Mouse (Mus musculus): ENCODE results near the gene Trafd1.

DNA sequence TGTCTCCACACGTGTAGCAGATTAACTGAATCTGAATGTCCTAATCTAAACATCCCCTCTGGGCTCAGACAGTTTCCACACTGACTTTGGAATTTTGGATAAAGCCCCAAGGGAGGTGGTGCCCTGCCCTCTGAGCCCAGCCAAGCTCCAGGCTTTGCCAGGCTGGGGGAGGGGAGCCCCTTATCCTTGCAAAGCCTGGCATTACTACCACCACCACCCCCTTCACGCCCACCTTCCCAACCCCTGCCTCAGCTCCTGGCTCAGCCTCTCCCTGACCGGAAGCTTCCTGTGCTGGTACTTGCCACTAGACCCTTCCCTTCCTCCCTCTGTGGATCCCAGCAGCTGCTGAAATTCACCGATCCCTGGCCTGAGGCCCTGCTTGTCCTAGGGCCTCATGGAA is 1.7 kb upstream of the Trafd1 start:
- TF ChIP-seq MAX (IDR thresholded peaks at IDR 0.05; ENCODE audit: low read depth) (no peak), POLR2A (IDR thresholded peaks at IDR 0.05; ENCODE audit: insufficient read length, low read depth) (no peak), E2F4 (IDR thresholded peaks at IDR 0.05; ENCODE audit: insufficient read depth) (no peak), SRF (IDR thresholded peaks at IDR 0.05; ENCODE audit: control insufficient read depth, insufficient read length, low read depth) (no peak), POLR2AphosphoS2 (IDR thresholded peaks at IDR 0.05; ENCODE audit: insufficient read length, low read depth) (no peak), MYOG (IDR thresholded peaks at IDR 0.05; ENCODE audit: control insufficient read depth in 1 of 3, insufficient read depth in 1 of 3, insufficient read length in 2 of 3, low read depth in 2 of 3) (no peak), USF1 (IDR thresholded peaks at IDR 0.05; ENCODE audit: low read depth) (no peak), TCF12 (IDR thresholded peaks at IDR 0.05; ENCODE audit: insufficient read depth, poor library complexity, severe bottlenecking) (no peak), REST (IDR thresholded peaks at IDR 0.05; ENCODE audit: insufficient read depth, insufficient read length) (no peak), MYOD1 (IDR thresholded peaks at IDR 0.05; ENCODE audit: control insufficient read depth in 1 of 3, insufficient read length in 2 of 3, low read depth in 2 of 3) (no peak), CEBPB (IDR thresholded peaks at IDR 0.05; ENCODE audit: insufficient read depth, poor library complexity, severe bottlenecking) (no peak)
